Comparison of ENCODE assay signal across 8 mouse cellular contexts in genomic region chr7:98120325-98120724, GRCm38 (mm10). TPM values are rescaled to one million over a fixed set of nuclear protein-coding genes. Genes with fewer than 3 reads are reported as not detected.
DNase-seq lines count a peak whose midpoint lies in the region; ATAC-seq and TF ChIP-seq lines count a peak whose summit lies in the region.

No protein-coding gene starts in this region.

- WGBS in hindbrain, embryonic 15.5 days, result 10% methylated on average over 7 of the region's 7 CpGs

- CTCF ChIA-PET in Patski (lab: Charles Lee), result interaction anchor here (1.2 to 2.1 kb wide), 3 partner anchors 11 to 71 kb away, joined by 3 to 9 read pairs (median 5); no protein-coding TSS in a partner anchor

- in situ Hi-C loops in Patski (cut with MboI; ENCODE audit: low pct_unique_long_range_greater_than_20kb), result loop anchor here (5.0 kb wide), 1 partner anchor 48 kb away; no protein-coding TSS in a partner anchor

- peak overlapping the region; percentile 55 for H3K4me2 ChIP-seq in hindbrain, embryonic 15.5 days

- no peak for DNase-seq in Patski (ENCODE audit: low read depth, low spot score)
- peak; percentile 80 for DNase-seq in cerebellum, adult 8-10 months
- peak; percentile 74 for DNase-seq in forelimb bud, embryonic 11.5 days (ENCODE audit: low read depth, low spot score)
- DNase-seq in layer of hippocampus, postnatal 25 days (ENCODE audit: extremely low spot score in 1 of 2, low spot score in 1 of 2), result peak; percentile 75 to 84
- DNase-seq in lung, postnatal 4 days, result peak; percentile 65 to 81
- DNase-seq in right cerebral cortex, postnatal 10 days (ENCODE audit: low spot score in 2 of 2), result peak; percentile 80 to 83
- DNase-seq in yolk sac, embryonic 10.5 days (ENCODE audit: low spot score), result peak; percentile 81

- peak overlapping the region; percentile 32; the same call in 1 of the 2 replicates for H3K9ac ChIP-seq in hindbrain, embryonic 15.5 days

- H3K4me1 ChIP-seq in hindbrain, embryonic 15.5 days (replicated peaks), result peaks cover 13% of the 10 kb centered on the region

- H3K4me3 ChIP-seq in hindbrain, embryonic 15.5 days, result peak overlapping the region; percentile 23

- no peak for TF ChIP-seq CTCF in Patski (IDR thresholded peaks at IDR 0.05)

- POLR2A ChIA-PET in Patski (lab: Charles Lee), result interaction anchor here (0.6 kb wide), 1 partner anchor 54 kb away, joined by 4 read pairs; no protein-coding TSS in a partner anchor

- peak; percentile 22 for ATAC-seq in Patski
- ATAC-seq in hindbrain, embryonic 15.5 days (ENCODE audit: low FRiP score, low read depth), result peak; percentile 73

- no peaks in the 10 kb centered on the region for H3K27me3 ChIP-seq in Patski
- H3K27me3 ChIP-seq in hindbrain, embryonic 15.5 days, result no peaks in the 10 kb centered on the region

- H3K27ac ChIP-seq in hindbrain, embryonic 15.5 days (replicated peaks), result no peak overlapping the region

- H3K9me3 ChIP-seq in hindbrain, embryonic 15.5 days, result no peaks in the 10 kb centered on the region

- peaks cover 2% of the 10 kb centered on the region; the same call in 1 of the 2 replicates for H3K36me3 ChIP-seq in hindbrain, embryonic 15.5 days

RNA-seq across cellular contexts. Expression of gene Myo7a, which starts 1.0 kb away (rescaled TPM):
- polyA plus RNA-seq in Patski (2021), result 4.0 TPM
- 16.6 and 19.3 TPM in 2 replicates for polyA plus RNA-seq in hindbrain, embryonic 15.5 days (2015; fragmentation: Nextera tagmentation; extraction: Ambion mirVana)
- total RNA-seq in layer of hippocampus, postnatal 25 days (2021), result 10 to 100 TPM in 1 of 2 experiments, 1 to 10 TPM in 1; 8.6 to 12.1 TPM

RNA-seq across cellular contexts. Expression of gene Omp, which starts 25.0 kb away (rescaled TPM):
- 0.62 TPM for polyA plus RNA-seq in Patski (2021)
- 0.56 and 0.62 TPM in 2 replicates for polyA plus RNA-seq in hindbrain, embryonic 15.5 days (2015; fragmentation: Nextera tagmentation; extraction: Ambion mirVana)
- 1 to 10 TPM; 1.0 to 1.4 TPM for total RNA-seq in layer of hippocampus, postnatal 25 days (2021)

RNA-seq across cellular contexts. Expression of gene Capn5, which starts 57.7 kb away (rescaled TPM):
- 69.8 TPM for polyA plus RNA-seq in Patski (2021)
- polyA plus RNA-seq in hindbrain, embryonic 15.5 days (2015; fragmentation: Nextera tagmentation; extraction: Ambion mirVana), result 22.9 and 26.5 TPM in 2 replicates
- 10 to 100 TPM; 45.4 to 50.8 TPM for total RNA-seq in layer of hippocampus, postnatal 25 days (2021)
